Mouse (Mus musculus): ENCODE data around the gene Gucy1b2.

DNA sequence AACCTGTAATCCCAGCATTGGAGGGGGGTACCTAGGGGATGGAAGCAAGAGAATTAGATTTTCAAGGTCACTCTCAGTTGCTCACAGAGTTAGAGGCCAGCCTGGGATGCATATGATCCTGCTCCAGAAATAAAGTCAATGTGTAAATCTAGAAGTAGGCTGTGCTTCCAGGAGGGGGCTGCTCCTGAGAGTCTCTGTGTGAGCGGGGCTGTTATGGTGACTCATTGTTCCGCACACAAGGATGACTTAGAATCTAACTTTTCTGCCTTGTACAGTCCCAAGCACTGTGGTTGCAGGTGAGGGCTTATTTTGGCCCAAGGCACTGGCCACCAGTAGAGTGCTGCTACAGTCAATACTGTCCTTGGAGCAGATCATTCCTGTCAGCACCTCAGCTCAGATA lies 76.7 kb downstream of the Gucy1b2 start:
- TF ChIP-seq CTCF (IDR thresholded peaks at IDR 0.05; ENCODE audit: borderline replicate concordance, extremely low read depth, insufficient read depth, insufficient read length) (no peak), POLR2A (IDR thresholded peaks at IDR 0.05; ENCODE audit: borderline replicate concordance, extremely low read depth, insufficient read depth, insufficient read length, poor library complexity, severe bottlenecking) (no peak)

Measured in brain, embryonic 14.5 days (tissue).